Mouse (Mus musculus): Measurements from ENCODE around the gene Orc3. TPM values are rescaled to one million over a fixed set of nuclear protein-coding genes. Genes with fewer than 3 reads are reported as not detected.
"Not testable (repeated sequence)": the region's sequence is repeated elsewhere in the genome, so short reads cannot be mapped to it uniquely, and the experiment has no call there.

Orc3 gene
- total and polyA plus RNA-seq, 3 experiments, result 17.1 to 34.3 (median 28.5) TPM

GRCm38 (mm10) chr4:34581990-34582389 is 32.8 kb downstream of the Orc3 start:
- TF ChIP-seq EP300 (IDR thresholded peaks at IDR 0.05; ENCODE audit: insufficient read depth, low read depth, low read length), result no peak
- Histone ChIP-seq H3K9ac (ENCODE audit: low read depth, low read length) (no peak overlapping the region), H3K4me1 (ENCODE audit: control insufficient read depth, insufficient read depth, low read length) (peaks cover 5% of the 10 kb centered on the region; the same call in 1 of the 2 replicates), H3K27ac (no peak overlapping the region), H3K4me3 (no peak overlapping the region), H3K36me3 (ENCODE audit: control insufficient read depth, insufficient read depth, low read length) (peaks cover 29% of the 10 kb centered on the region), H3K27me3 (ENCODE audit: control insufficient read depth, insufficient read depth, low read length) (no peaks in the 10 kb centered on the region), H3K79me2 (replicated peaks; ENCODE audit: control insufficient read depth, insufficient read depth, low read length) (no peaks in the 10 kb centered on the region)
- 67% methylated on average over 7 of the region's 7 CpGs for WGBS
- no peak for DNase-seq
- intact Hi-C loops (cut with DNase I), result no loop called here

GRCm38 (mm10) chr4:34581489-34581888 is 33.3 kb downstream of the Orc3 start:
- H3K27ac ChIP-seq; H3K4me1 ChIP-seq (ENCODE audit: control insufficient read depth, insufficient read depth, low read length); H3K4me3 ChIP-seq; H3K27me3 ChIP-seq (ENCODE audit: control insufficient read depth, insufficient read depth, low read length); H3K9ac ChIP-seq (ENCODE audit: low read depth, low read length); DNase-seq; H3K79me2 ChIP-seq (replicated peaks; ENCODE audit: control insufficient read depth, insufficient read depth, low read length); intact Hi-C loops (cut with DNase I): not testable (repeated sequence)
- WGBS, result 58% methylated on average over 1 of the region's 1 CpGs
- H3K36me3 ChIP-seq (ENCODE audit: control insufficient read depth, insufficient read depth, low read length), result peaks cover 32% of the 10 kb centered on the region

- no peak overlapping the region for H3K4me3 ChIP-seq
- no peaks in the 10 kb centered on the region for H3K79me2 ChIP-seq (replicated peaks; ENCODE audit: control insufficient read depth, insufficient read depth, low read length)
- TF ChIP-seq POLR2A (IDR thresholded peaks at IDR 0.05; ENCODE audit: insufficient read depth, low read depth, low read length) (no peak), CTCF (IDR thresholded peaks at IDR 0.05) (no peak), EP300 (IDR thresholded peaks at IDR 0.05; ENCODE audit: insufficient read depth, low read depth, low read length) (no peak)
- WGBS, result 64% methylated on average over 1 of the region's 1 CpGs
- H3K27me3 ChIP-seq (ENCODE audit: control insufficient read depth, insufficient read depth, low read length), result no peaks in the 10 kb centered on the region
- intact Hi-C loops (cut with DNase I), result loop anchor here (5.0 kb wide), 1 partner anchor 33 kb away; the partner anchor contains the start of genes Orc3 and Rars2
- H3K27ac ChIP-seq, result no peak overlapping the region
- peaks cover 21% of the 10 kb centered on the region for H3K36me3 ChIP-seq (ENCODE audit: control insufficient read depth, insufficient read depth, low read length)
- no peak for DNase-seq
- no peak overlapping the region for H3K9ac ChIP-seq (ENCODE audit: low read depth, low read length)
- H3K4me1 ChIP-seq (ENCODE audit: control insufficient read depth, insufficient read depth, low read length), result peaks cover 2% of the 10 kb centered on the region; the same call in 1 of the 2 replicates
Measured at GRCm38 (mm10) chr4:34579215-34579614, 35.5 kb downstream of the Orc3 start.

- no peaks in the 10 kb centered on the region for H3K79me2 ChIP-seq (replicated peaks; ENCODE audit: control insufficient read depth, insufficient read depth, low read length)
- H3K27ac ChIP-seq, result no peak overlapping the region
- no peaks in the 10 kb centered on the region for H3K27me3 ChIP-seq (ENCODE audit: control insufficient read depth, insufficient read depth, low read length)
- H3K9ac ChIP-seq (ENCODE audit: low read depth, low read length), result no peak overlapping the region
- TF ChIP-seq POLR2A (IDR thresholded peaks at IDR 0.05; ENCODE audit: insufficient read depth, low read depth, low read length), result no peak
- peak; percentile 55 for TF ChIP-seq CTCF (IDR thresholded peaks at IDR 0.05)
- no peak overlapping the region for H3K4me3 ChIP-seq
- 94% methylated on average over 2 of the region's 2 CpGs for WGBS
- no peaks in the 10 kb centered on the region for H3K4me1 ChIP-seq (ENCODE audit: control insufficient read depth, insufficient read depth, low read length)
- peaks cover 17% of the 10 kb centered on the region for H3K36me3 ChIP-seq (ENCODE audit: control insufficient read depth, insufficient read depth, low read length)
- intact Hi-C loops (cut with DNase I), result loop anchor here (5.0 kb wide), 1 partner anchor 35 kb away; the partner anchor contains the start of genes Orc3 and Rars2
- DNase-seq, result no peak
Measured at GRCm38 (mm10) chr4:34577028-34577427, 37.7 kb downstream of the Orc3 start.

- H3K27ac ChIP-seq, result no peak overlapping the region
- WGBS, result 76% methylated on average over 2 of the region's 2 CpGs
- TF ChIP-seq POLR2A (IDR thresholded peaks at IDR 0.05; ENCODE audit: insufficient read depth, low read depth, low read length) (no peak), CTCF (IDR thresholded peaks at IDR 0.05) (no peak), EP300 (IDR thresholded peaks at IDR 0.05; ENCODE audit: insufficient read depth, low read depth, low read length) (no peak)
- H3K27me3 ChIP-seq (ENCODE audit: control insufficient read depth, insufficient read depth, low read length), result no peaks in the 10 kb centered on the region
- H3K79me2 ChIP-seq (replicated peaks; ENCODE audit: control insufficient read depth, insufficient read depth, low read length), result no peaks in the 10 kb centered on the region
- no peak for DNase-seq
- H3K4me3 ChIP-seq, result no peak overlapping the region
- no peaks in the 10 kb centered on the region for H3K4me1 ChIP-seq (ENCODE audit: control insufficient read depth, insufficient read depth, low read length)
- H3K36me3 ChIP-seq (ENCODE audit: control insufficient read depth, insufficient read depth, low read length), result peaks cover 10% of the 10 kb centered on the region
- H3K9ac ChIP-seq (ENCODE audit: low read depth, low read length), result no peak overlapping the region
- intact Hi-C loops (cut with DNase I), result no loop called here
Measured at GRCm38 (mm10) chr4:34572876-34573275, 41.9 kb downstream of the Orc3 start.

GRCm38 (mm10) chr4:34566226-34566625 is 48.5 kb downstream of the Orc3 start:
- H3K27ac ChIP-seq, result no peak overlapping the region
- DNase-seq, result no peak
- no peaks in the 10 kb centered on the region for H3K79me2 ChIP-seq (replicated peaks; ENCODE audit: control insufficient read depth, insufficient read depth, low read length)
- peaks cover 23% of the 10 kb centered on the region for H3K36me3 ChIP-seq (ENCODE audit: control insufficient read depth, insufficient read depth, low read length)
- TF ChIP-seq EP300 (IDR thresholded peaks at IDR 0.05; ENCODE audit: insufficient read depth, low read depth, low read length) (no peak), POLR2A (IDR thresholded peaks at IDR 0.05; ENCODE audit: insufficient read depth, low read depth, low read length) (no peak), CTCF (IDR thresholded peaks at IDR 0.05) (no peak)
- H3K4me1 ChIP-seq (ENCODE audit: control insufficient read depth, insufficient read depth, low read length), result no peaks in the 10 kb centered on the region; the same call in 1 of the 2 replicates
- H3K27me3 ChIP-seq (ENCODE audit: control insufficient read depth, insufficient read depth, low read length), result no peaks in the 10 kb centered on the region
- WGBS, result 77% methylated on average over 6 of the region's 6 CpGs
- H3K4me3 ChIP-seq, result no peak overlapping the region
- no peak overlapping the region for H3K9ac ChIP-seq (ENCODE audit: low read depth, low read length)
- intact Hi-C loops (cut with DNase I), result no loop called here
